In the genomic region with DNA sequence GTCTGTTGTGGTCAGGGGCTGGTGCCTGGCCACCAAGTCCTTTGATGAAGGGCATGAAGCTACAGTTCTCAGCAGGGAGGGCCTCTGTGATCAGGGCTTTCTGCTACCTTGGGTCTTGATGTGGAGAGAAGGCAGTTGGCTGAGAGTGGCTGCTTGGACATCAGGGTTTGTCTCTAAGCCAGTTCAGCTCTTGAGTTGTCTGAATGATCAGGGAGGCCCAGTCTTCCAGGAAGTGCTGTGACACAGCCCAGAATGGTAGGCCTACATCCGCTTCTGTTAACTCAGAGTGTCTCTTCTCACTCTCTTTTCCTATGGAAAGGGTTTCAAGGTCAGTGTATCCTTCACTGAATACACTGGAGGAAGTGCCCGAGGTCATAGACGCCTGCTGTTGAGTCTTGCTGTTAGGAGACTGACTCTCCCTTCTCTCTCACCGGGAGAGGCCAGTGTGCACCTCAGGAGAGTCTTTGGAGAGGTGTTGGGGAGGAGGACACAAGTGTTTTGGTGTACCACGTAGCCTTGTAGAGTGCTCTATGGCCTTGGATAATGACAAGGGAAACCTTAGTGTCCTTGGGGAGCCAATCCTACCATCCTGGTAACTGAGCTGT, we compare ENCODE assay signal across 11 mouse cellular contexts. TPM values are rescaled to one million over a fixed set of nuclear protein-coding genes. Genes with fewer than 3 reads are reported as not detected.
DNase-seq lines count a peak whose midpoint lies in the region; ATAC-seq and TF ChIP-seq lines count a peak whose summit lies in the region.
"Had no signal": no experiment of that assay in that cellular context is flagged by ENCODE, and none has a peak within 500 bp of the region (broad histone marks: within the 10 kb centered on the region; RNA-seq: fewer than 3 reads in every experiment).

No protein-coding gene starts in this region.

- ATAC-seq in heart, embryonic 13.5 days (ENCODE audit: extremely low read depth, insufficient number of reproducible peaks, low FRiP score, low TSS enrichment) = no peak
- no peak for ATAC-seq in liver, postnatal 0 days
- peak; percentile 10 for ATAC-seq in CD4-positive, CD25-positive, alpha-beta regulatory T cell, adult 4 months
- ATAC-seq: intestine, embryonic 15.5 days; midbrain, embryonic 16.5 days had no signal

- intact Hi-C loops in heart, postnatal 25 days (cut with DNase I) = no loop called here

- H3K4me3 ChIP-seq in heart, embryonic 13.5 days = no peak overlapping the region
- H3K4me3 ChIP-seq in liver, adult 2 months (ENCODE audit: insufficient read depth, low read depth, low read length) = no peak overlapping the region
- no peak overlapping the region for H3K4me3 ChIP-seq in liver, postnatal 0 days (ENCODE audit: low read depth, low read length)
- H3K4me3 ChIP-seq: intestine, embryonic 15.5 days; neural tube, embryonic 15.5 days had no signal

- H3K4me1 ChIP-seq in heart, embryonic 13.5 days = peaks cover 87% of the 10 kb centered on the region
- H3K4me1 ChIP-seq in liver, adult 2 months (ENCODE audit: control insufficient read depth, insufficient read depth, low read length) = peaks cover 51% of the 10 kb centered on the region
- peaks cover 52% of the 10 kb centered on the region for H3K4me1 ChIP-seq in liver, postnatal 0 days (ENCODE audit: insufficient read depth)

- peak overlapping the region; percentile 15; the same call in 1 of the 2 replicates for H3K4me2 ChIP-seq in heart, embryonic 13.5 days
- H3K4me2 ChIP-seq in liver, postnatal 0 days (ENCODE audit: low read depth, low read length) = no peak overlapping the region
- H3K4me2 ChIP-seq: intestine, embryonic 15.5 days; liver, embryonic 11.5 days; neural tube, embryonic 15.5 days had no signal

- H3K36me3 ChIP-seq in heart, embryonic 13.5 days = peaks cover 51% of the 10 kb centered on the region
- H3K36me3 ChIP-seq in liver, adult 2 months (ENCODE audit: control insufficient read depth, insufficient read depth, low read length) = no peaks in the 10 kb centered on the region
- H3K36me3 ChIP-seq in liver, postnatal 0 days (replicated peaks; ENCODE audit: insufficient read depth, low read length) = no peaks in the 10 kb centered on the region

- no peak for TF ChIP-seq CTCF in liver, adult 2 months (IDR thresholded peaks at IDR 0.05; ENCODE audit: low read depth, low read length)
- no peak for TF ChIP-seq CTCF in liver, postnatal 0 days (IDR thresholded peaks at IDR 0.05; ENCODE audit: low read depth)

- no peak for TF ChIP-seq EP300 in liver, postnatal 0 days (IDR thresholded peaks at IDR 0.05; ENCODE audit: low read depth)

- no peaks in the 10 kb centered on the region for H3K9me3 ChIP-seq in heart, embryonic 13.5 days
- no peaks in the 10 kb centered on the region for H3K9me3 ChIP-seq in liver, postnatal 0 days (ENCODE audit: low read length)
- H3K9me3 ChIP-seq: intestine, embryonic 15.5 days; neural tube, embryonic 15.5 days had no signal

- no peak for TF ChIP-seq POLR2A in liver, adult 2 months (IDR thresholded peaks at IDR 0.05; ENCODE audit: extremely low read depth, insufficient read depth, low read length)

- no peak for DNase-seq in heart, postnatal 25 days (ENCODE audit: low spot score)
- DNase-seq in liver, adult 2 months (ENCODE audit: extremely low read depth, low read depth, low spot score) = no peak
- DNase-seq in liver, postnatal 0 days = no peak
- DNase-seq in R1 (ENCODE audit: low read depth, low spot score) = peak; percentile 68
- no peak for DNase-seq in spleen, postnatal 14 days (ENCODE audit: low spot score in 2 of 2)

- H3K79me2 ChIP-seq in liver, adult 2 months (ENCODE audit: control insufficient read depth, insufficient read depth, low read length) = peaks cover 59% of the 10 kb centered on the region

- WGBS in heart, embryonic 13.5 days = 46% methylated on average over 5 of the region's 5 CpGs
- 74% methylated on average over 5 of the region's 5 CpGs for whole genome bisulfite sequencing in liver, adult 2 months
- 71% methylated on average over 5 of the region's 5 CpGs for WGBS in liver, postnatal 0 days (ENCODE audit: insufficient replicate concordance)

- H3K27ac ChIP-seq in heart, embryonic 13.5 days (replicated peaks) = peak overlapping the region; percentile 53
- H3K27ac ChIP-seq in liver, adult 2 months (replicated peaks; ENCODE audit: insufficient read depth, low read depth, low read length) = peak overlapping the region; percentile 26
- no peak overlapping the region for H3K27ac ChIP-seq in liver, postnatal 0 days (ENCODE audit: low read depth)
- H3K27ac ChIP-seq: intestine, embryonic 15.5 days; neural tube, embryonic 15.5 days had no signal

- no peak overlapping the region for H3K9ac ChIP-seq in heart, embryonic 13.5 days
- H3K9ac ChIP-seq in liver, adult 2 months (ENCODE audit: low read depth, low read length) = no peak overlapping the region
- H3K9ac ChIP-seq in liver, postnatal 0 days (replicated peaks) = no peak overlapping the region
- H3K9ac ChIP-seq: intestine, embryonic 15.5 days; neural tube, embryonic 15.5 days had no signal

- H3K27me3 ChIP-seq in heart, embryonic 13.5 days (replicated peaks) = no peaks in the 10 kb centered on the region
- H3K27me3 ChIP-seq in liver, adult 2 months (ENCODE audit: control insufficient read depth, insufficient read depth, low read length) = no peaks in the 10 kb centered on the region
- peaks cover 9% of the 10 kb centered on the region; the same call in 1 of the 2 replicates for H3K27me3 ChIP-seq in liver, postnatal 0 days (ENCODE audit: insufficient read depth, low read length)
- H3K27me3 ChIP-seq: intestine, embryonic 15.5 days; neural tube, embryonic 15.5 days had no signal

RNA-seq across cellular contexts. Expression of gene Plcg1, which starts 4.7 kb away (rescaled TPM):
- 25.5 and 29.4 TPM in 2 replicates for polyA plus RNA-seq in heart, embryonic 13.5 days (2015; fragmentation: Nextera tagmentation; extraction: Ambion mirVana)
- total RNA-seq in heart, postnatal 25 days (2021) = 10 to 100 TPM; 59.7 to 63.1 TPM
- 37.3 and 40.9 TPM in 2 replicates for total RNA-seq in liver, adult 2 months (2014; rRNA removed)
- polyA plus RNA-seq in liver, adult 2 months (2012; rRNA removed) = 24.9 and 30.0 TPM in 2 replicates
- polyA plus RNA-seq in liver, postnatal 0 days (2015; fragmentation: Nextera tagmentation; extraction: Ambion mirVana) = 5.0 and 6.6 TPM in 2 replicates
- 10 to 100 TPM; 56.4 to 66.8 TPM for polyA plus RNA-seq in CD4-positive, CD25-positive, alpha-beta regulatory T cell, adult 4 months (2017; shearing (Covaris generic))
